Mouse (Mus musculus) urinary bladder, postnatal 25 days (tissue): ENCODE results near the gene Nmur1.

Experiments used
- DNase-seq: peaks from one replicate; pipeline ENCODE4 v3.0.0; 2022; ENCODE audit warnings: low spot score

Gene Nmur1

GRCm38 (mm10) chr1:86409476-86409875, 16.6 kb downstream of the Nmur1 start:
- DNase-seq: no peak

GRCm38 (mm10) chr1:86408515-86408914, 17.5 kb downstream of the Nmur1 start:
- DNase-seq: no peak

- no peak for DNase-seq
These were observed 19.1 kb downstream of the Nmur1 start for GRCm38 (mm10) chr1:86406914-86407313.

- DNase-seq: no peak
These were observed 19.7 kb downstream of the Nmur1 start for GRCm38 (mm10) chr1:86406313-86406712.

GRCm38 (mm10) chr1:86404834-86405233, 21.2 kb downstream of the Nmur1 start:
- no peak for DNase-seq

GRCm38 (mm10) chr1:86400096-86400754, 25.8 kb downstream of the Nmur1 start:
- no peak for DNase-seq

GRCm38 (mm10) chr1:86399322-86399721, 26.7 kb downstream of the Nmur1 start:
- no peak for DNase-seq

GRCm38 (mm10) chr1:86398222-86398621, 27.8 kb downstream of the Nmur1 start:
- DNase-seq: no peak

GRCm38 (mm10) chr1:86397621-86398020, 28.4 kb downstream of the Nmur1 start:
- DNase-seq: no peak

- DNase-seq: no peak
These were observed 30.1 kb downstream of the Nmur1 start for GRCm38 (mm10) chr1:86395897-86396296.

- no peak for DNase-seq
These were observed 31.8 kb downstream of the Nmur1 start for GRCm38 (mm10) chr1:86394246-86394645.

- DNase-seq: no peak
These were observed 32.8 kb downstream of the Nmur1 start for GRCm38 (mm10) chr1:86393219-86393618.

- no peak for DNase-seq
These were observed 34.6 kb downstream of the Nmur1 start for GRCm38 (mm10) chr1:86391425-86391824.

GRCm38 (mm10) chr1:86389230-86389629, 36.8 kb downstream of the Nmur1 start:
- DNase-seq: peak; percentile 66

GRCm38 (mm10) chr1:86381027-86381426, 45.0 kb downstream of the Nmur1 start:
- peak; percentile 18 for DNase-seq

GRCm38 (mm10) chr1:86379161-86379569, 46.9 kb downstream of the Nmur1 start:
- no peak for DNase-seq

- DNase-seq: no peak
These were observed 47.4 kb downstream of the Nmur1 start for GRCm38 (mm10) chr1:86378662-86379061.

- no peak for DNase-seq
These were observed 49.7 kb downstream of the Nmur1 start for GRCm38 (mm10) chr1:86376354-86376753.

GRCm38 (mm10) chr1:86371997-86372396, 54.0 kb downstream of the Nmur1 start:
- peak; percentile 39 for DNase-seq

GRCm38 (mm10) chr1:86368086-86368485, 57.9 kb downstream of the Nmur1 start:
- no peak for DNase-seq

- no peak for DNase-seq
These were observed 62.4 kb downstream of the Nmur1 start for GRCm38 (mm10) chr1:86363671-86364070.

- no peak for DNase-seq
These were observed 64.0 kb downstream of the Nmur1 start for GRCm38 (mm10) chr1:86361852-86362615.

- no peak for DNase-seq
These were observed 65.6 kb downstream of the Nmur1 start for GRCm38 (mm10) chr1:86360441-86360840.

- DNase-seq: no peak
These were observed 66.2 kb downstream of the Nmur1 start for GRCm38 (mm10) chr1:86359798-86360179.
